Mouse (Mus musculus) embryonic facial prominence, embryonic 12.5 days (tissue): ENCODE measurements around the gene Gpr132. TPM values are rescaled to one million over a fixed set of nuclear protein-coding genes. Genes with fewer than 3 reads are reported as not detected.
A peak's percentile ranks its signal among the peaks of the same experiment; 100 is the strongest.
"Not testable (repeated sequence)": the region's sequence is repeated elsewhere in the genome, so short reads cannot be mapped to it uniquely, and the experiment has no call there.

Experiments used
- ATAC-seq: fragments of 200-750 bp; cut with Nextera tagmentation; 2 replicates; pipeline ENCODE4 v1.8.0; 2017; ENCODE audit not compliant: insufficient number of reproducible peaks, insufficient read depth, low FRiP score, low TSS enrichment
- H3K27ac ChIP-seq: fragments of 300-500 bp; sonication (generic); 2 replicates; pipeline ENCODE4 v1.5.1; 2016; ENCODE audit warnings: mild to moderate bottlenecking
- H3K27me3 ChIP-seq: fragments of 300-500 bp; sonication (generic); 2 replicates; pipeline ENCODE4 v1.6.1; 2016; ENCODE audit warnings: mild to moderate bottlenecking, moderate library complexity
- H3K36me3 ChIP-seq: fragments of 300-500 bp; sonication (generic); 2 replicates; pipeline ENCODE4 v1.6.1; 2016; ENCODE audit warnings: mild to moderate bottlenecking
- H3K4me1 ChIP-seq: fragments of 300-500 bp; sonication (generic); 2 replicates; pipeline ENCODE4 v1.6.1; 2016
- H3K4me2 ChIP-seq: fragments of 300-500 bp; sonication (generic); replicated peaks from 2 replicates; pipeline ENCODE4 v1.6.1; 2016; ENCODE audit warnings: mild to moderate bottlenecking, moderate library complexity
- H3K4me3 ChIP-seq: fragments of 300-500 bp; sonication (generic); 2 replicates; pipeline ENCODE4 v1.5.1; 2016; ENCODE audit warnings: mild to moderate bottlenecking
- H3K9ac ChIP-seq: fragments of 300-500 bp; sonication (generic); 2 replicates; pipeline ENCODE4 v1.6.1; 2016; ENCODE audit warnings: mild to moderate bottlenecking, moderate library complexity
- H3K9me3 ChIP-seq: fragments of 300-500 bp; sonication (generic); 2 replicates; pipeline ENCODE4 v1.6.1; 2016; ENCODE audit warnings: mild to moderate bottlenecking, moderate library complexity
- WGBS: fragments of 180-500 bp; shearing (Covaris S2); methylation state at CpG from one replicate; pipeline ENCODE4 v1.1.7; 2016; 5-methylcytosine and 5-hydroxymethylcytosine counted together
- polyA plus RNA-seq: library from polyadenylated mRNA; unstranded; fragments of >200 nt; fragmentation: Nextera tagmentation; extraction: Ambion mirVana; gene quantifications from 2 replicates; pipeline ENCODE4 v1.2.1, GENCODE M21; 2016

Gene Gpr132
- polyA plus RNA-seq, 1 experiment from 2014 or later, result 0.23 TPM

GRCm38 (mm10) chr12:112829244-112829864 lies 38.7 kb downstream of the Gpr132 start, which contains the start of gene Cdca4:
Gene Cdca4, minus strand, starts transcription at chr12:112829423.
- no peaks in the 10 kb centered on the region for H3K27me3 ChIP-seq
- peak within 1 kb of the TSS; percentile 91 for H3K4me2 ChIP-seq
- H3K4me3 ChIP-seq, result peak within 1 kb of the TSS; percentile 98
- H3K9ac ChIP-seq, result peak within 1 kb of the TSS; percentile 98
- H3K36me3 ChIP-seq, result peaks cover 50% of the 10 kb centered on the region
- ATAC-seq, result peak; percentile 95
- peaks cover 31% of the 10 kb centered on the region for H3K4me1 ChIP-seq
- peak within 1 kb of the TSS; percentile 94 for H3K27ac ChIP-seq
- H3K9me3 ChIP-seq, result no peaks in the 10 kb centered on the region
- under 1% methylated on average over 53 of the region's 72 CpGs for WGBS

GRCm38 (mm10) chr12:112828501-112829243 lies 39.4 kb downstream of the Gpr132 start:
- Histone ChIP-seq H3K4me1 (peaks cover 34% of the 10 kb centered on the region), H3K36me3 (peaks cover 50% of the 10 kb centered on the region), H3K9me3 (no peaks in the 10 kb centered on the region), H3K4me2 (peak overlapping the region; percentile 91), H3K9ac (peak overlapping the region; percentile 98), H3K27ac (peak overlapping the region; percentile 94), H3K27me3 (no peaks in the 10 kb centered on the region), H3K4me3 (peak overlapping the region; percentile 98)
- WGBS, result under 1% methylated on average over 51 of the region's 51 CpGs
- ATAC-seq, result peak; percentile 82

- peaks cover 42% of the 10 kb centered on the region for H3K36me3 ChIP-seq
- no peak overlapping the region for H3K27ac ChIP-seq
- H3K27me3 ChIP-seq, result no peaks in the 10 kb centered on the region
- no peaks in the 10 kb centered on the region for H3K9me3 ChIP-seq
- no peak for ATAC-seq
- H3K4me1 ChIP-seq, result peaks cover 41% of the 10 kb centered on the region
- H3K9ac ChIP-seq, result peak overlapping the region; percentile 98; the same call in 1 of the 2 replicates
- WGBS, result 88% methylated on average over 5 of the region's 5 CpGs
- peak overlapping the region; percentile 91; the same call in 1 of the 2 replicates for H3K4me2 ChIP-seq
- H3K4me3 ChIP-seq, result no peak overlapping the region
Observed at GRCm38 (mm10) chr12:112825901-112826300, 42.1 kb downstream of the Gpr132 start.

GRCm38 (mm10) chr12:112823221-112823620 lies 44.8 kb downstream of the Gpr132 start:
- H3K9ac ChIP-seq, result peak overlapping the region; percentile 17; the same call in 1 of the 2 replicates
- H3K4me3 ChIP-seq, result no peak overlapping the region
- no peak overlapping the region for H3K27ac ChIP-seq
- peaks cover 67% of the 10 kb centered on the region for H3K36me3 ChIP-seq
- H3K9me3 ChIP-seq, result no peaks in the 10 kb centered on the region
- 78% methylated on average over 4 of the region's 4 CpGs for WGBS
- no peak for ATAC-seq
- H3K4me1 ChIP-seq, result peaks cover 33% of the 10 kb centered on the region
- no peaks in the 10 kb centered on the region for H3K27me3 ChIP-seq
- no peak overlapping the region for H3K4me2 ChIP-seq

GRCm38 (mm10) chr12:112822676-112823075 lies 45.4 kb downstream of the Gpr132 start:
- 82% methylated on average over 2 of the region's 2 CpGs for whole genome bisulfite sequencing
- peaks cover 69% of the 10 kb centered on the region for H3K36me3 ChIP-seq
- no peak overlapping the region for H3K9ac ChIP-seq
- H3K4me2 ChIP-seq, result no peak overlapping the region
- no peak overlapping the region for H3K27ac ChIP-seq
- no peak overlapping the region for H3K4me3 ChIP-seq
- ATAC-seq, result no peak
- peaks cover 28% of the 10 kb centered on the region for H3K4me1 ChIP-seq
- H3K9me3 ChIP-seq, result no peaks in the 10 kb centered on the region
- no peaks in the 10 kb centered on the region for H3K27me3 ChIP-seq

GRCm38 (mm10) chr12:112821974-112822373 lies 46.1 kb downstream of the Gpr132 start:
- Histone ChIP-seq H3K4me2 (no peak overlapping the region), H3K4me1 (peaks cover 21% of the 10 kb centered on the region), H3K27ac (no peak overlapping the region), H3K9ac (no peak overlapping the region), H3K27me3 (no peaks in the 10 kb centered on the region), H3K4me3 (no peak overlapping the region), H3K36me3 (peaks cover 68% of the 10 kb centered on the region), H3K9me3 (no peaks in the 10 kb centered on the region)
- 87% methylated on average over 4 of the region's 4 CpGs for WGBS
- no peak for ATAC-seq

- Histone ChIP-seq H3K4me1 (peaks cover 13% of the 10 kb centered on the region), H3K4me2 (no peak overlapping the region), H3K27ac (no peak overlapping the region), H3K9ac (no peak overlapping the region), H3K27me3 (no peaks in the 10 kb centered on the region), H3K4me3 (no peak overlapping the region), H3K9me3 (no peaks in the 10 kb centered on the region), H3K36me3 (peaks cover 63% of the 10 kb centered on the region)
- WGBS, result 60% methylated on average over 1 of the region's 1 CpGs
- ATAC-seq, result no peak
Observed at GRCm38 (mm10) chr12:112821216-112821615, 46.8 kb downstream of the Gpr132 start.

- Histone ChIP-seq H3K4me3 (no peak overlapping the region), H3K4me1 (peaks cover 10% of the 10 kb centered on the region; the same call in 1 of the 2 replicates), H3K36me3 (peaks cover 61% of the 10 kb centered on the region), H3K9me3 (no peaks in the 10 kb centered on the region), H3K9ac (no peak overlapping the region), H3K27ac (no peak overlapping the region), H3K4me2 (no peak overlapping the region), H3K27me3 (no peaks in the 10 kb centered on the region)
- 85% methylated on average over 12 of the region's 12 CpGs for whole genome bisulfite sequencing
- no peak for ATAC-seq
Observed at GRCm38 (mm10) chr12:112820401-112820999, 47.5 kb downstream of the Gpr132 start.

- Histone ChIP-seq H3K9me3 (no peaks in the 10 kb centered on the region), H3K9ac (no peak overlapping the region), H3K27ac (no peak overlapping the region), H3K4me1 (peaks cover 10% of the 10 kb centered on the region; the same call in 1 of the 2 replicates), H3K27me3 (no peaks in the 10 kb centered on the region), H3K4me3 (no peak overlapping the region), H3K36me3 (peaks cover 63% of the 10 kb centered on the region), H3K4me2 (no peak overlapping the region)
- ATAC-seq, result no peak
- 92% methylated on average over 8 of the region's 8 CpGs for WGBS
Observed at GRCm38 (mm10) chr12:112819057-112819662, 48.9 kb downstream of the Gpr132 start.

- H3K4me1 ChIP-seq, ATAC-seq, H3K9me3 ChIP-seq, H3K9ac ChIP-seq, H3K4me3 ChIP-seq, H3K27me3 ChIP-seq, H3K27ac ChIP-seq, H3K4me2 ChIP-seq: not testable (repeated sequence)
- H3K36me3 ChIP-seq, result peaks cover 69% of the 10 kb centered on the region
- WGBS, result 85% methylated on average over 7 of the region's 7 CpGs
Observed at GRCm38 (mm10) chr12:112816866-112817265, 51.2 kb downstream of the Gpr132 start.

GRCm38 (mm10) chr12:112816294-112816693 lies 51.7 kb downstream of the Gpr132 start:
- 54% methylated on average over 4 of the region's 4 CpGs for WGBS
- no peak overlapping the region for H3K4me2 ChIP-seq
- ATAC-seq, result no peak
- no peaks in the 10 kb centered on the region for H3K4me1 ChIP-seq
- H3K9ac ChIP-seq, result no peak overlapping the region
- no peaks in the 10 kb centered on the region for H3K27me3 ChIP-seq
- no peaks in the 10 kb centered on the region for H3K9me3 ChIP-seq
- peaks cover 64% of the 10 kb centered on the region for H3K36me3 ChIP-seq
- H3K27ac ChIP-seq, result no peak overlapping the region
- no peak overlapping the region for H3K4me3 ChIP-seq
